Mouse (Mus musculus) monocyte, adult 5-6 weeks (primary cell): ENCODE measurements around the gene Sesn1. TPM values are rescaled to one million over a fixed set of nuclear protein-coding genes. Genes with fewer than 3 reads are reported as not detected.

Experiments used
- ATAC-seq: fragments of 153-309, 156-312 bp; replicated peaks from 2 replicates; pipeline ENCODE4 v1.8.0; 2017; ENCODE audit warnings: mild to moderate bottlenecking; ENCODE audit not compliant: low TSS enrichment, insufficient number of reproducible peaks, severe bottlenecking, poor library complexity, low FRiP score
- total RNA-seq: library from RNA; stranded (forward); fragments of 200-1000, 200-491, 200-594 nt; gene quantifications from 3 replicates; pipeline ENCODE4 v1.2.3, GENCODE M21; 2017

Gene Sesn1
- total RNA-seq, 1 experiment from 2014 or later = 44.4 TPM

GRCm38 (mm10) chr10:41859820-41860219 lies 50.1 kb downstream of the Sesn1 start:
- no peak for ATAC-seq

- no peak for ATAC-seq
Measured at GRCm38 (mm10) chr10:41860275-41860688, 50.5 kb downstream of the Sesn1 start.

- ATAC-seq = no peak
Measured at GRCm38 (mm10) chr10:41863053-41863452, 53.3 kb downstream of the Sesn1 start.

- no peak for ATAC-seq
Measured at GRCm38 (mm10) chr10:41866069-41866837, 56.5 kb downstream of the Sesn1 start.

- no peak for ATAC-seq
Measured at GRCm38 (mm10) chr10:41866838-41867154, 57.1 kb downstream of the Sesn1 start.

GRCm38 (mm10) chr10:41867956-41868355 lies 58.2 kb downstream of the Sesn1 start:
- ATAC-seq = no peak

- no peak for ATAC-seq
Measured at GRCm38 (mm10) chr10:41870101-41870500, 60.4 kb downstream of the Sesn1 start.

GRCm38 (mm10) chr10:41871564-41871963 lies 61.8 kb downstream of the Sesn1 start:
- no peak for ATAC-seq

GRCm38 (mm10) chr10:41875624-41876023 lies 65.9 kb downstream of the Sesn1 start:
- no peak for ATAC-seq

GRCm38 (mm10) chr10:41878344-41878743 lies 68.6 kb downstream of the Sesn1 start:
- ATAC-seq = no peak

GRCm38 (mm10) chr10:41879675-41880074 lies 69.9 kb downstream of the Sesn1 start:
- ATAC-seq = no peak

- ATAC-seq = no peak
Measured at GRCm38 (mm10) chr10:41880206-41880605, 70.5 kb downstream of the Sesn1 start.

GRCm38 (mm10) chr10:41880777-41881176 lies 71.0 kb downstream of the Sesn1 start:
- ATAC-seq = no peak

GRCm38 (mm10) chr10:41881438-41881837 lies 71.7 kb downstream of the Sesn1 start:
- ATAC-seq = no peak

- no peak for ATAC-seq
Measured at GRCm38 (mm10) chr10:41883741-41884575, 74.2 kb downstream of the Sesn1 start.

GRCm38 (mm10) chr10:41887080-41887821 lies 77.5 kb downstream of the Sesn1 start:
- peak; percentile 71 for ATAC-seq

- peak; percentile 51; the same call in 1 of the 2 replicates for ATAC-seq
Measured at GRCm38 (mm10) chr10:41888365-41888941, 78.7 kb downstream of the Sesn1 start.

- no peak for ATAC-seq
Measured at GRCm38 (mm10) chr10:41889566-41889965, 79.8 kb downstream of the Sesn1 start.

GRCm38 (mm10) chr10:41890537-41890936 lies 80.8 kb downstream of the Sesn1 start:
- no peak for ATAC-seq
